Mouse (Mus musculus): ENCODE results near the gene Slc25a17. TPM values are rescaled to one million over a fixed set of nuclear protein-coding genes. Genes with fewer than 3 reads are reported as not detected.

Gene Slc25a17
- polyA plus RNA-seq, 1 experiment from 2014 or later: 111 TPM

- Histone ChIP-seq H3K9me3 (ENCODE audit: control insufficient read depth, low read length) (no peaks in the 10 kb centered on the region), H3K27ac (ENCODE audit: low read depth, low read length) (no peak overlapping the region), H3K4me3 (ENCODE audit: low read depth, low read length) (no peak overlapping the region), H3K36me3 (ENCODE audit: control insufficient read depth, insufficient read depth, low read length) (no peaks in the 10 kb centered on the region), H3K27me3 (ENCODE audit: control insufficient read depth, insufficient read depth, low read length) (no peaks in the 10 kb centered on the region), H3K9ac (ENCODE audit: low read depth, low read length) (no peak overlapping the region), H3K4me1 (replicated peaks; ENCODE audit: control insufficient read depth, insufficient read depth, low read length) (no peaks in the 10 kb centered on the region), H3K4me2 (replicated peaks; ENCODE audit: low read depth, low read length) (no peak overlapping the region)
- DNase-seq (ENCODE audit: low spot score) (no peak), ATAC-seq (ENCODE audit: low FRiP score) (no peak)
- 73% methylated on average over 13 of the region's 13 CpGs for WGBS
These were observed 58.3 kb downstream of the Slc25a17 start for GRCm38 (mm10) chr15:81302151-81302808.

DNA sequence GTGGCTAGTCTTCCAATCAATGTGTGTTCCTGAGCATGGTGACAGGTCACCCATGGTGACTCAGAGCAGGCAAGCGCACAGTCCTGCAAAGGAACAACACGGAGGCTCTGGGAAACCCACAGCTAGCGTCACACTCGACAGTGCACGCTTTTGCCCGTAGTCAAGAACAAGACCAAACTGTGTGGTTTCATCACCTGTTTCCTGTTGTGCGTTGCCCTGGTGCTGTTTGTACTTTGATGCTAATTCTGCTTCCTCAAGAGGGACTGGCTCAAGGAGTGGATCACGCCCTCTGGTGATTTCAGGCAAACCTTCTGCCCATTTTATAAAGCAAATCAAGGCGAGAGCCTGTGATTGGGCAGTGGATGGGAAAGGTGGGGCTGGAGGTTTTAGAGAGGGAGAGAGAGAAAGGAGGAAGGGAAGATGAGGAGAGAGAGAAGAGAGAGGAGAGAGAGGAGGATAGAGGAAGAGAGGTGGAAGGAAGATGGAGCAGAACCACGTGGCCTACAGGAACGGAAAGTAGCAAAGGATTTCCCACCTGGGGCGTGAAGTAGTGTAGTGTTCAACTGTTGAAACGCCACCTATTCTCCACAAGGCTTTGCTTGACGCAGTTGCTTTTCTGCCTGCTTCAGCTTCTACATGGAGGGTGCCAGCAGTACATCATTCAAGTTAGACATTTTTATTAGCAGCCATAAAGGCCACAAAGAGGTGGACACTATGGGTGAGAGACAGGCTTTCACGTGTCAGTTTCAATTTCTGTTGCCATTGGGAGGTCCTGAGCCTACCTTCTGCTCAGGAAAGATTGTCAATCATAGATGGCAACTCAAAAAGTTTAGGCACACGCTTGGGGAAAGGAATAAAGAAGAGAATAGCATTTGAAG is 59.2 kb downstream of the Slc25a17 start:
- 66% methylated on average over 16 of the region's 16 CpGs for WGBS

DNA sequence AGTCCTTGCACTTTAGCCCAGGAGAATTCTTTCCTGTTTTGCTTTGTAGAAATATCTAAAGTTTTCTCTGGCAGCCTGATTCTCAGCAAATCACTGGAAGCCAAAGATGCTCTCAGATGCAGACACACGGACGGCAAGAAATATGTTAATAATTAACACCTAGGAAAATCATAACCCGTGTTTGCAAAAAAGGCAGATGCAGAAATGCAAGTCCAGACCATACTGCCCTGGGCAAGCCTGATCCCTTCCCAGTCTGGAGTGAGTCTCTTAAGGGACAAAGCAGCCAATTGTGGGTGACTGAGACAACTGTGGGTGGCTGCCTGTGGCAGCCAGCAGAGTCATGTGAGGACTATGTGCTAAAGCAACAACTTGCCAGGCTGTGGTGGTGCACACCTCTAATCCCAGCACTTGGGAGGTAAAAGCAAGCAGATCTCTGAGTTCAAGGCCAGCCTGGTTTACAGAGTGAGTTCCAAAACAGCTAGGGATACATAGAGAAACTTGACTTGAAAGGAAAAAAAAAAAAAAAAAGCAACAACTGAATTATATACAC is 60.0 kb downstream of the Slc25a17 start:
- Histone ChIP-seq H3K4me1 (replicated peaks; ENCODE audit: control insufficient read depth, insufficient read depth, low read length) (no peaks in the 10 kb centered on the region), H3K36me3 (ENCODE audit: control insufficient read depth, insufficient read depth, low read length) (no peaks in the 10 kb centered on the region), H3K27ac (ENCODE audit: low read depth, low read length) (no peak overlapping the region), H3K9me3 (ENCODE audit: control insufficient read depth, low read length) (no peaks in the 10 kb centered on the region), H3K4me2 (replicated peaks; ENCODE audit: low read depth, low read length) (no peak overlapping the region), H3K4me3 (ENCODE audit: low read depth, low read length) (no peak overlapping the region), H3K27me3 (ENCODE audit: control insufficient read depth, insufficient read depth, low read length) (no peaks in the 10 kb centered on the region), H3K9ac (ENCODE audit: low read depth, low read length) (no peak overlapping the region)
- ATAC-seq (ENCODE audit: low FRiP score) (no peak), DNase-seq (ENCODE audit: low spot score) (no peak)
- 71% methylated on average over 3 of the region's 3 CpGs for WGBS

More for the DNA sequence above, 59.2 kb downstream of the Slc25a17 start:
- ATAC-seq (ENCODE audit: low FRiP score): no peak
- Histone ChIP-seq H3K4me1 (replicated peaks; ENCODE audit: control insufficient read depth, insufficient read depth, low read length) (no peaks in the 10 kb centered on the region), H3K4me2 (replicated peaks; ENCODE audit: low read depth, low read length) (no peak overlapping the region), H3K9me3 (ENCODE audit: control insufficient read depth, low read length) (no peaks in the 10 kb centered on the region), H3K27me3 (ENCODE audit: control insufficient read depth, insufficient read depth, low read length) (no peaks in the 10 kb centered on the region), H3K9ac (ENCODE audit: low read depth, low read length) (no peak overlapping the region), H3K4me3 (ENCODE audit: low read depth, low read length) (no peak overlapping the region), H3K27ac (ENCODE audit: low read depth, low read length) (no peak overlapping the region), H3K36me3 (ENCODE audit: control insufficient read depth, insufficient read depth, low read length) (no peaks in the 10 kb centered on the region)
- no peak for DNase-seq (ENCODE audit: low spot score)

DNA sequence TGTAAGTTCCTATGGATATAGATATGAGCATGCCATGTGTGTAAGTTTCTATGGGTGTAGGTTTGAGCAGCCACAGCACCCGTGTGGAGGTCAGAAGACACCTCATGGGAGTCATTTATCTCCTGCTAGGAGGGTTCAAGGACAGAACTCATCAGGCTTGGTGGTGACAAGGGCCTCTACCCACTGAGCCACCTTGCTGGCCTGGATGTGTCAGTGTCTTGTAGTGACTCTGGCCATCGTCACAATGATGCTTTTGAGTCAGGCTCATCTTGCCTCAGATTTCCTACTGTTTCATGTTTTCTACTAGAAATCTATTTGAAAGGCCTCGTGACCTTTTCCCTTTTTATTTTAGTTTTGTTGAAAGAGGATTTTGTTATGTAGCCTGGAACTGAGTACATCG is 61.1 kb downstream of the Slc25a17 start:
- Histone ChIP-seq H3K9ac (ENCODE audit: low read depth, low read length) (no peak overlapping the region), H3K4me3 (ENCODE audit: low read depth, low read length) (no peak overlapping the region), H3K36me3 (ENCODE audit: control insufficient read depth, insufficient read depth, low read length) (no peaks in the 10 kb centered on the region), H3K4me1 (replicated peaks; ENCODE audit: control insufficient read depth, insufficient read depth, low read length) (no peaks in the 10 kb centered on the region), H3K27ac (ENCODE audit: low read depth, low read length) (no peak overlapping the region), H3K9me3 (ENCODE audit: control insufficient read depth, low read length) (no peaks in the 10 kb centered on the region), H3K4me2 (replicated peaks; ENCODE audit: low read depth, low read length) (no peak overlapping the region), H3K27me3 (ENCODE audit: control insufficient read depth, insufficient read depth, low read length) (no peaks in the 10 kb centered on the region)
- WGBS: 85% methylated on average over 4 of the region's 4 CpGs
- DNase-seq (ENCODE audit: low spot score) (no peak), ATAC-seq (ENCODE audit: low FRiP score) (no peak)

GRCm38 (mm10) chr15:81298213-81298612 is 62.4 kb downstream of the Slc25a17 start:
- Histone ChIP-seq H3K9me3 (ENCODE audit: control insufficient read depth, low read length) (no peaks in the 10 kb centered on the region), H3K4me2 (replicated peaks; ENCODE audit: low read depth, low read length) (no peak overlapping the region), H3K36me3 (ENCODE audit: control insufficient read depth, insufficient read depth, low read length) (no peaks in the 10 kb centered on the region), H3K27ac (ENCODE audit: low read depth, low read length) (no peak overlapping the region), H3K9ac (ENCODE audit: low read depth, low read length) (no peak overlapping the region), H3K4me1 (replicated peaks; ENCODE audit: control insufficient read depth, insufficient read depth, low read length) (no peaks in the 10 kb centered on the region), H3K4me3 (ENCODE audit: low read depth, low read length) (no peak overlapping the region), H3K27me3 (ENCODE audit: control insufficient read depth, insufficient read depth, low read length) (no peaks in the 10 kb centered on the region)
- ATAC-seq (ENCODE audit: low FRiP score) (no peak), DNase-seq (ENCODE audit: low spot score) (no peak)
- 78% methylated on average over 6 of the region's 6 CpGs for WGBS

DNA sequence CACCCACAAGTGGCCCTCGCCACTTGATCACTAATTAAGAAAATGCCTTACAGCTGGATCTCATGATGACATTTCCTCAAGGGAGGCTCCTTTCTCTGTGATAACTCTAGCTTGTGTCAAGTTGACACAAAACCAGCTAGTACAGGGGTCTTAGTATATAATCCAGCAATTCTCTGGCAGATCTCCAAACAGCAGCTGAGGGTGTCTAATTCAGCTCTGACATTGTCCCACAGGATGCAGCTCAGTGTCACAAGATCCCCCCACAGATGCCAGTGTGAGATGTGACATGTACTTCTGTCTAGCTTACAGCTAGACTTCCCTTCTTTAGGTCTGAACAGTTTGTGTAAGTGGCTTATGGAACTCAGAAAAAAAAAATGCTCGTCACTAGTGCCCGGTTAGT is 63.1 kb downstream of the Slc25a17 start:
- no peak overlapping the region for H3K4me2 ChIP-seq (replicated peaks; ENCODE audit: low read depth, low read length)
- no peaks in the 10 kb centered on the region for H3K27me3 ChIP-seq (ENCODE audit: control insufficient read depth, insufficient read depth, low read length)
- H3K4me1 ChIP-seq (replicated peaks; ENCODE audit: control insufficient read depth, insufficient read depth, low read length): no peaks in the 10 kb centered on the region
- no peak for ATAC-seq (ENCODE audit: low FRiP score)
- H3K9ac ChIP-seq (ENCODE audit: low read depth, low read length): no peak overlapping the region
- 94% methylated on average over 3 of the region's 3 CpGs for WGBS
- no peak overlapping the region for H3K4me3 ChIP-seq (ENCODE audit: low read depth, low read length)
- no peaks in the 10 kb centered on the region for H3K9me3 ChIP-seq (ENCODE audit: control insufficient read depth, low read length)
- H3K27ac ChIP-seq (ENCODE audit: low read depth, low read length): no peak overlapping the region
- H3K36me3 ChIP-seq (ENCODE audit: control insufficient read depth, insufficient read depth, low read length): no peaks in the 10 kb centered on the region
- no peak for DNase-seq (ENCODE audit: low spot score)

GRCm38 (mm10) chr15:81294897-81295296 is 65.7 kb downstream of the Slc25a17 start:
- no peaks in the 10 kb centered on the region for H3K36me3 ChIP-seq (ENCODE audit: control insufficient read depth, insufficient read depth, low read length)
- no peaks in the 10 kb centered on the region for H3K9me3 ChIP-seq (ENCODE audit: control insufficient read depth, low read length)
- H3K27ac ChIP-seq (ENCODE audit: low read depth, low read length): no peak overlapping the region
- no peaks in the 10 kb centered on the region for H3K4me1 ChIP-seq (replicated peaks; ENCODE audit: control insufficient read depth, insufficient read depth, low read length)
- 96% methylated on average over 10 of the region's 10 CpGs for WGBS
- no peak overlapping the region for H3K4me2 ChIP-seq (replicated peaks; ENCODE audit: low read depth, low read length)
- no peak for ATAC-seq (ENCODE audit: low FRiP score)
- DNase-seq (ENCODE audit: low spot score): no peak
- no peak overlapping the region for H3K9ac ChIP-seq (ENCODE audit: low read depth, low read length)
- H3K4me3 ChIP-seq (ENCODE audit: low read depth, low read length): no peak overlapping the region
- H3K27me3 ChIP-seq (ENCODE audit: control insufficient read depth, insufficient read depth, low read length): no peaks in the 10 kb centered on the region

DNA sequence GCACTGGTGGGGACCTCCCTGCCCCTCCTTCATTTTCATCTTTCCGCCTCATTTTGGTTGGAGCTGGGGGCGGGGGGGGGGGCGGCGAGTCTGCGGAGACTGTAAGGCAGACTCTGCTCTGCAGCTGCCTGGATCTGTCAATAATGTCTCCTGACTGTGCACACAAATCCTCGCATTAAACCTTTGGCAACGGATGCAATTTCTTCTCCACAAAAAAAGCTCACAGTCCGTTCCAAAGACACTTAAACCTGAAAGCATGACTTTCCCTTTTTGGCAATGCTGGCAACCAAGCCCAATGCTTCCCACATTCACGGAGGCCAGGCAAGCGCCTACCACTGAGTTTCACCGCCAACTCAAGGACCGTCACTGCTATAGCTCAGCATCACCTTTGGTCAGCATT is 66.2 kb downstream of the Slc25a17 start:
- Histone ChIP-seq H3K36me3 (ENCODE audit: control insufficient read depth, insufficient read depth, low read length) (no peaks in the 10 kb centered on the region), H3K4me3 (ENCODE audit: low read depth, low read length) (no peak overlapping the region), H3K4me1 (replicated peaks; ENCODE audit: control insufficient read depth, insufficient read depth, low read length) (no peaks in the 10 kb centered on the region), H3K4me2 (replicated peaks; ENCODE audit: low read depth, low read length) (no peak overlapping the region), H3K27me3 (ENCODE audit: control insufficient read depth, insufficient read depth, low read length) (no peaks in the 10 kb centered on the region), H3K9me3 (ENCODE audit: control insufficient read depth, low read length) (no peaks in the 10 kb centered on the region), H3K9ac (ENCODE audit: low read depth, low read length) (no peak overlapping the region), H3K27ac (ENCODE audit: low read depth, low read length) (no peak overlapping the region)
- DNase-seq (ENCODE audit: low spot score): no peak
- no peak for ATAC-seq (ENCODE audit: low FRiP score)
- 81% methylated on average over 12 of the region's 12 CpGs for WGBS

All from hindbrain, embryonic 11.5 days (tissue).